In genomic region chr1:192380596-192381041, GRCm38 (mm10) we compare ENCODE assay signal across 14 mouse cellular contexts.
DNase-seq lines count a peak whose midpoint lies in the region; ATAC-seq and TF ChIP-seq lines count a peak whose summit lies in the region.
"Had no signal": no experiment of that assay in that cellular context is flagged by ENCODE, and none has a peak within 500 bp of the region (broad histone marks: within the 10 kb centered on the region; RNA-seq: fewer than 3 reads in every experiment).

No protein-coding gene starts in this region.

- no peak for TF ChIP-seq EP300 in lung, postnatal 0 days (IDR thresholded peaks at IDR 0.05)

- no peak overlapping the region for H3K4me2 ChIP-seq in forebrain, embryonic 16.5 days (ENCODE audit: low read length)
- no peak overlapping the region for H3K4me2 ChIP-seq in forebrain, embryonic 12.5 days
- H3K4me2 ChIP-seq in lung, postnatal 0 days (replicated peaks; ENCODE audit: low read depth, low read length): no peak overlapping the region
- H3K4me2 ChIP-seq: embryonic facial prominence, embryonic 12.5 days; liver, embryonic 13.5 days had no signal

- H3K4me3 ChIP-seq in forebrain, embryonic 16.5 days (replicated peaks; ENCODE audit: low read length): no peak overlapping the region
- H3K4me3 ChIP-seq in forebrain, embryonic 12.5 days (replicated peaks): no peak overlapping the region
- no peak overlapping the region for H3K4me3 ChIP-seq in lung, postnatal 0 days (ENCODE audit: low read depth, low read length)
- H3K4me3 ChIP-seq: embryonic facial prominence, embryonic 12.5 days; liver, embryonic 13.5 days had no signal

- no peaks in the 10 kb centered on the region for H3K27me3 ChIP-seq in forebrain, embryonic 16.5 days (replicated peaks; ENCODE audit: control insufficient read depth, insufficient read depth, low read length)
- no peaks in the 10 kb centered on the region for H3K27me3 ChIP-seq in forebrain, embryonic 12.5 days
- H3K27me3 ChIP-seq in lung, postnatal 0 days (replicated peaks; ENCODE audit: insufficient read depth, low read length): no peaks in the 10 kb centered on the region
- H3K27me3 ChIP-seq: embryonic facial prominence, embryonic 12.5 days; liver, embryonic 13.5 days had no signal

- H3K9me3 ChIP-seq in forebrain, embryonic 16.5 days (ENCODE audit: control insufficient read depth, low read length): no peaks in the 10 kb centered on the region
- no peaks in the 10 kb centered on the region for H3K9me3 ChIP-seq in forebrain, embryonic 12.5 days
- no peaks in the 10 kb centered on the region for H3K9me3 ChIP-seq in lung, postnatal 0 days (ENCODE audit: low read length)
- H3K9me3 ChIP-seq: embryonic facial prominence, embryonic 12.5 days; liver, embryonic 13.5 days had no signal

- TF ChIP-seq POLR2A in brain, embryonic 14.5 days (IDR thresholded peaks at IDR 0.05; ENCODE audit: borderline replicate concordance, extremely low read depth, insufficient read depth, insufficient read length, poor library complexity, severe bottlenecking): no peak

- intact Hi-C loops in left cerebral cortex, postnatal 4 days (cut with DNase I): no loop called here

- no peaks in the 10 kb centered on the region for H3K36me3 ChIP-seq in forebrain, embryonic 16.5 days (ENCODE audit: control insufficient read depth, insufficient read depth)
- H3K36me3 ChIP-seq in forebrain, embryonic 12.5 days (replicated peaks): no peaks in the 10 kb centered on the region
- no peaks in the 10 kb centered on the region for H3K36me3 ChIP-seq in lung, postnatal 0 days (ENCODE audit: insufficient read depth, low read length)
- H3K36me3 ChIP-seq: embryonic facial prominence, embryonic 12.5 days; liver, embryonic 13.5 days had no signal

- no peak overlapping the region for H3K27ac ChIP-seq in forebrain, embryonic 16.5 days (ENCODE audit: low read length)
- no peak overlapping the region for H3K27ac ChIP-seq in forebrain, embryonic 12.5 days
- no peak overlapping the region for H3K27ac ChIP-seq in lung, postnatal 0 days (ENCODE audit: low read length)
- H3K27ac ChIP-seq: embryonic facial prominence, embryonic 12.5 days; liver, embryonic 13.5 days had no signal

- TF ChIP-seq CTCF in brain, embryonic 14.5 days (IDR thresholded peaks at IDR 0.05; ENCODE audit: borderline replicate concordance, extremely low read depth, insufficient read depth, insufficient read length): no peak
- no peak for TF ChIP-seq CTCF in lung, postnatal 0 days (IDR thresholded peaks at IDR 0.05)

- H3K4me1 ChIP-seq in forebrain, embryonic 16.5 days (replicated peaks; ENCODE audit: control insufficient read depth, insufficient read depth, low read length): peaks cover 9% of the 10 kb centered on the region
- peaks cover 5% of the 10 kb centered on the region; the same call in 1 of the 2 replicates for H3K4me1 ChIP-seq in forebrain, embryonic 12.5 days
- H3K4me1 ChIP-seq in lung, postnatal 0 days (ENCODE audit: insufficient read depth, low read depth, low read length): no peaks in the 10 kb centered on the region
- H3K4me1 ChIP-seq: embryonic facial prominence, embryonic 12.5 days; liver, embryonic 13.5 days had no signal

- 38% methylated on average over 5 of the region's 5 CpGs for WGBS in forebrain, embryonic 16.5 days
- 61% methylated on average over 5 of the region's 5 CpGs for WGBS in forebrain, embryonic 12.5 days
- WGBS in lung, postnatal 0 days: 53% methylated on average over 5 of the region's 5 CpGs

- peak; percentile 77 for ATAC-seq in forebrain, embryonic 16.5 days
- no peak for ATAC-seq in forebrain, embryonic 12.5 days (ENCODE audit: low FRiP score)
- no peak for ATAC-seq in lung, postnatal 0 days

- peak; percentile 77 for DNase-seq in left cerebral cortex, postnatal 4 days
- no peak for DNase-seq in left cerebral cortex, adult 11 months (ENCODE audit: low spot score)
- peak; percentile 74 for DNase-seq in brain, embryonic 14.5 days (ENCODE audit: low read depth)
- peak; percentile 78 for DNase-seq in cerebellum, postnatal 36 days
- no peak for DNase-seq in T-cell, adult 2 months (ENCODE audit: low spot score)
- DNase-seq in lung, postnatal 0 days (ENCODE audit: low spot score): no peak
- DNase-seq: adrenal gland, adult 2 months; kidney, adult 9 months; liver, embryonic 13.5 days; lung, postnatal 4 days; thymus, adult 2 months had no signal

- H3K9ac ChIP-seq in forebrain, embryonic 16.5 days (replicated peaks; ENCODE audit: low read depth, low read length): no peak overlapping the region
- no peak overlapping the region for H3K9ac ChIP-seq in forebrain, embryonic 12.5 days
- H3K9ac ChIP-seq in lung, postnatal 0 days (replicated peaks; ENCODE audit: low read depth): no peak overlapping the region
- H3K9ac ChIP-seq: embryonic facial prominence, embryonic 12.5 days; liver, embryonic 13.5 days had no signal

Comparison
In these comparisons a context has a peak if more than half of its experiments do, and no peak if none do; other contexts are left out.
1. DNase-seq: peak in left cerebral cortex, postnatal 4 days (single experiment), brain, embryonic 14.5 days (single experiment) and cerebellum, postnatal 36 days (2 of 2); none in left cerebral cortex, adult 11 months (single experiment), T-cell, adult 2 months (single experiment) and lung, postnatal 0 days (single experiment).